Mouse (Mus musculus) c-Kit-negative CD71-positive TER-119-positive erythroid progenitor cells, embryonic 14.5 days (primary cell): ENCODE measurements around the gene Nmi.
"Not testable (repeated sequence)": the region's sequence is repeated elsewhere in the genome, so short reads cannot be mapped to it uniquely, and the experiment has no call there.

Experiments
- DNase-seq: peaks from one replicate; pipeline ENCODE4 v3.0.0-alpha.2; 2013; ENCODE audit warnings: low read depth, low spot score

Nmi gene

DNA sequence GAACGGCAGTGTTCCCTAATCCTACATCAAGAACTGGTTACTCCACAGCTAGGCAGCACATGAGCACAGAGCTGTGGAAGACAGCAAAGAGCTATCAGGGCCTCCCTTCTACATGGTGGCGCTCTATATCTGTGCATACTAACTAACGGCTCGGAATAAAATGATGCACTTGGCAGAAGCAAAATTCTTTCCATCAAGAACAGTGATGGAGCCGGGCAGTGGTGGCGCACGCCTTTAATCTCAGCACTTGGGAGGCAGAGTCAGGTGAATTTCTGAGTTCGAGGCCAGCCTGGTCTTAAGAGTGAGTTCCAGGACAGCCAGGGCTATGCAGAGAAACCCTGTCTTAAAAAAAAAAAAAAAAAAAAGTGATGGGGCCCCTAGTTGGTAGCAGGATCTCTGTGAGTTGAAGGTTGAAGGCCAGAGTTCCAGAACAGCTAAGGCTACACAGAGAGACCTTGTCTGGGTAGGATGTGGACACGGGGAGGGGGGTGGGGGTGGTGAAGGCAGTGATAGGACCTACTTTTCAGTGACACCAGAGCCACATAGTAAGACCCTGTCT, at the start of gene Nmi:
Gene Nmi, minus strand, starts transcription at position 85 of the 559 bp plus-strand sequence.
- DNase-seq = no peak

DNA sequence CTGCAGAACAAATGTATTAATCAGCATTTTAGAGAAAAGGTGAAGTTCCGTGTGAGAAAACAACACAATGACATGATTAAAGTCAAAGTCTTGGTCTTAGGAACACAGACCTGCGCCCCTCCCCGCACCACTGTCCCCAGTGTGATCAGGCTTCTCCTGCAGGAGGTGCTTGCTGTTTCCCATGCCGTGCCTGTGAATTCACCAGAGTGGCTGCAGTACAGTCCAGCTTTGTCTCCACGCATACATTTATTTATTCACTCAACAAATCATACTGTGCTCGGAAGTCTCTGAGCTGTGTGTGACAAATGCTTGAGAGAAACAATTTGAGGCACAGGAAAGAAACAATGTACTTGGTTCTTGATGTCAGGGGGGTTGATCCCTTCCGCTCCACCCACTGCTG, 43.1 kb upstream of the Nmi start:
- DNase-seq = no peak

DNA sequence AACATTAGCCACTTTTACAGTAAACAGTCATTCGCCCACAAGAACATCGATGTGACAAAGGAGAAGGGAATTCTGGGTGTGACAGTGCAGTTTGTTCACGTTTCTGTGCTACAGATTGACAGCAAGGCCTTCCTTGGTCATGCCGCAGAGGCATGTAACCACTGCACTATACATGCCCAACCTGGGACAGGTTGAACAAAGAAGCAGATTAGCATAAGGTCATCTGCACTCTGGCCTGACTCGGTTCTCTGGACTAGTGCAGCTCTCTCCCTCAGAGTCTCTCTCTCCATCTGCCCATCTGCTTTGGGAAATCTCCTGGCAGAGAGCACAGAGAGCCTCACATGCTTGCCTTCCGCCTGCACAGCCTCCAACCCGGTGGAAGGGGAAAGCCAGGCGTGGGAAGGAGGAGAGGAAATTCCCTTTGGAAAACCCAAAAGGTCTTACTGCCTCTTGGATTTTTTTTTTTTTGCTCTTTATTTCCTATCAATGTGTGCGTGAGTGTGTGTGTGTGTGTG, 40.1 kb upstream of the Nmi start:
- no peak for DNase-seq

DNA sequence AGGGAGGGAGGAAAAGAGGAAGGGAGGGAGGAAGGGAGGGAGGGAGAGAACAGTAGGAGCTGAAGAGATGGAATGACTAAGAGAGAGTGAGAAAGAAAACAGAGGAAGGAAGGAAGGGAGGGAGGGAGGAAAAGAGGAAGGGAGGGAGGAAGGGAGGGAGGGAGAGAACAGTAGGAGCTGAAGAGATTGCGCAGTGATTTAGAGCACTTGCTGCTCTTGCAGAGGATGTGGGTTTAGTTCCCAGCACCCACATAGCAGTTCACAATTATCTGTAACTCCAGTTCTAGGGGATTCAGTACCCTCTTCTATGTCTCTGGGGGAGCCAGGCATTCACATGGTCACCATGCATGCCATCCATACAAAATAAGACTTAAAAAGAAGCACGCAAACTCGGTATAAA, 38.5 kb upstream of the Nmi start:
- not testable (repeated sequence) for DNase-seq

DNA sequence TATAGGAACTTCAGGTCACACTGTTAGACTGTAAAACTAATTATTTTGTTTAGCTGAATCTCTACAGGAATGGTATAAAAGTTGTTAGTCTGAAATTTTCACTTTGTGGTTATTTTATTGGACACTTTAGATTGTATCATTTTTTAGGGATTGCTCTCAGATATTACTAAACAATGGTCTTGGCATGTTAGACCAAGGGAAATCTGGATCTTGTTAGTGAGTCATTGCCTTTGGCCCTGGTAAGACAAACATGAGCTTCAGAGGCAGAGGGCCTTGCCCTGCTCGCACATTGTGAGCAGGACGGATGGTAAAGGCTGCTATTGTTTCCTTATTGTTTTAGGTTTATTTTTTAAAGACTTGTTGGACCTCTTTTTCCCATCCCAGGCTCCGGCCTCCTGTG, 33.1 kb upstream of the Nmi start:
- no peak for DNase-seq

DNA sequence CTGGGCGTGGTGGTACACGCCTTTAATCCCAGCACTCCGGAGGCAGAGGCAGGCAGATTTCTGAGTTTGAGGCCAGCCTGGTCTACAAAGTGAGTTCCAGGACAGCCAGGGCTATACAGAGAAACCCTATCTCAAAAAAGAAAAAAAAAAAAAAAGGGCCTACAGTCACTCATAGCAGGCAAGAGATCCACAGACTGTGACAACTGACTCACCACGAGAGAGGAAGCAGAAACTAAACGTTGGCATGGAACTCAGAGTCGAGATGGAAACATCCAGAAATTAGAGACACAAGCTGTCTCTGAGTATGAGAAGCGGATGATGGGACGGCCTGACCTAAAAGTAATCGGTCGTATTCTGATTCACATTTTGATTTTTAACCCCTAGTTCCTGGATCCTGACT, 29.0 kb upstream of the Nmi start:
- not testable (repeated sequence) for DNase-seq

DNA sequence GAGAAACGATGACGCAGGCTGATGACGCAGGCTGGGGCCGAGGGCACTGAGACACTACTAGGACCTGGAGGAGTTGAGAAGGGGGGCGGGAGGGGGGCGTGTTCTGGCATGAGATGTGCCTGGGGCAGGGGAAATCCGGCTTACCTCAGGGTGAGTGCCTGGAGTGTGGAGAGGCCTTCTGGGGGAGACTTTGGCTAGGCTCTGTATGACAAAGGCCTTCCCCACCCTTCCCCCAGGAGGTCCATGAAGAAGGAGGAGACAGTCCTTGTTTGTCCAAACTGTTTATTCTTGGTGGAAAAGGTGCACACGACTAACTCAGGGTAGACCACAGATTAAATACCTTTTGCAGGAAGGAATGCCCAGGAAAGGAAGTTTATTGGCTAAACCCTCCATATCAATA, 28.2 kb upstream of the Nmi start:
- DNase-seq = no peak

DNA sequence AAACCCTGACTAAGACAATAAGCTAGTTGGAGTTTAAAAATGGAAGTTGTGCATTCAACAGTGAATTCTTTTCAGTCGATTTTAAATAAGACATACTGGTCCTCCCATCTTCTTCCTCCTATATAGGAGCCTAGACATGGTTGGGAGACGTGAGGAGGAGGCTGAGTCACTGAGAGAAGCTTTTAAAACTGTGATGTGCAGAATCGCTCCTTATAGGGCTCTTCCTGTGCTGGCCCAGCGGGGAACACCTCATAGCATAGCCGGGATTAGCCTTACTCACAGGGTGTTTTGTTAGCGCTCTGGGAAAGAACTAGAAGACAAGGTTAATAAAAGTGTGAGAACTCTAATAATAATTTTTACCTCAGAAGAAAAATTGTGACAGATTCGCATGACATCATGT, 26.7 kb upstream of the Nmi start:
- DNase-seq = no peak

DNA sequence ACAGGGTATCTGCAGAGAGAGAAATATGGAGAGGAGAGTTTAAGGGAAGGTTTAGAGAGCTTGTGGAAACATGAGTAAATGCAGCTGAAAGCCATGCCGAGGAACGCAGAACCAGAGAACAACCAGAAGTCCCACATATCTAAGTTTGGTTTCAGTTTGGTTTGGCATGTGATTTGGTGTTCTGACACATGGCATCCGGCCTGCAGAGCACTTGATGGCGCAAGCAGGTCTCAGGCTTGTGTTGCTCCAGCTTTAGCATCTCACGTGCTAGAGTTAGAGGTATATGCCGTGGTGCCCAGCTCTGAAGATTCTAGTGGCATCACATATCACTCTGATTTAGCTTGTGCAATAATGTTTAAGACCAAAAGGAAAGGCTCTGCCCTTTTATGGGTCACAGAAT, 18.2 kb upstream of the Nmi start:
- DNase-seq = no peak

DNA sequence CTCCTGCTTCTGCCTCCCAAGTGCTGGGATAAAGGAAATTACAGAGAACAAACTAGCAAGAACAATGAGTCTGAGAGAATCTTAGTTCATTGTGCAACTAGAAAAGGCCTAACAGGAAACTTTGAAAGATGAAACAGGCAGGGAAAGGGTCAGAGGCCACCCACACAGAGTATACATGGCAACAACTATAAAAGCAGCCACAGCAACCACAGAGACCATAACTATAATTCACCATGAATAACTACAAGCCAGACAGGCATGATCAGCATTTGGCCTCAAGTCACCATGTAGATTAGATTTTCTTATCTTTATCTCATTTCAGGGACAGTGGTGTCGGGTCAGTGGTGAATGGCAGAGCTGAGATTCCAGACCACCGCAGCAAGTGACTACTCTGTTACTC, 16.3 kb upstream of the Nmi start:
- DNase-seq = no peak

DNA sequence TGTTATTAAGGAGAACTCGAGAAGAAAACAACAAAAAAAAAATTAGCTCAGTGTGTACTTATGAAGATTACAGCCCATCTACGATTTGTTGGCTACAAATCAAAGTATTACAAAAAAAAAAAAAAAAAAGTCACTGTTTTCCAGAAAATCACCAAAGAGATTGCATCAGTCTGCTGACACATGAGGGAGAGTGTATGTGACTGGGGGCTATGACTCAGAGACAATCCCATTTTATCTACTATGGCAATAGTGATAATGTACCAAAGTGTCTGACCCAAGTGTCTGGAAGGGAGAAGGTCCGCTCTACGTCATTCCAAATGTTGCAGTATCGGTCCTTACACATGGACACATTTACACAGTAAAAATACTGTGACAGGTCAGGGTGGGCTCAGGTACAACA, 13.4 kb upstream of the Nmi start:
- no peak for DNase-seq

DNA sequence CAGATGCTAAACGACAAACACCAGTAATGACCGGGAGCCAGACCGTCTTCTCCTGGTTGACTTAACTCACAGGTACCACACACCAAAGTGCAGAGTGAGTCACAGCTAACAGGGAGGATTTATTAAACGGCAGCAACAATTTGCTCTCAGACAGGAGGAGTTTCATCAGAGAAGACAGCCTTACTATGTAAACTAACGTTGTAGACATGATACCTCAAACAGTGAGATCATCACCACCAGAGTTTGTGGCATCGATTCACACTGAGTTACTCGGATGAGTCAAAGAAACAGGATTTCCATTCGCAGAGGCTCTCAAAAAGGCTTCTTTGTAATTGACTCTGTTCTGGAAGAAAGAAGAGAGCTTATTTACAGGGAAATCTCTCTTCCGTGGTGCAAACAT, 12.9 kb upstream of the Nmi start:
- DNase-seq = no peak

DNA sequence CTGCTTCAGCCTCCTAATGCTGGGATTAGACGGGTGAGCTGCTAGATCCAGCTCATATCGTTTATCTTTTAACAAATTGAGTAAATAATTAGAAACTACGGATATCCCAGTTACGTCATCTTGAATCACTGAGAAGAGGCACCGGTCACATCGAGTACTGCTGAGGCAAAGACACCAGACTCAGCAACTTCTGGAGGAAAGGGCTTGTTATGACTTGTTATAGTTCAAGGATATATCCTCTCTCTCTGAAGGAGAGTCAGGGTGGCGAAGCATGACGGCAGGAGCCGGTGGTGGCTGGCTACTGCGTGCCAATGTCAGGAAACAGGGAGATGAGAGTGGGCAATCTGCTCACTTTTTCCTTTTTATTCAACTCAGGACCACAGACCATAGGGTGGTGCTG, 11.9 kb upstream of the Nmi start:
- DNase-seq = no peak

DNA sequence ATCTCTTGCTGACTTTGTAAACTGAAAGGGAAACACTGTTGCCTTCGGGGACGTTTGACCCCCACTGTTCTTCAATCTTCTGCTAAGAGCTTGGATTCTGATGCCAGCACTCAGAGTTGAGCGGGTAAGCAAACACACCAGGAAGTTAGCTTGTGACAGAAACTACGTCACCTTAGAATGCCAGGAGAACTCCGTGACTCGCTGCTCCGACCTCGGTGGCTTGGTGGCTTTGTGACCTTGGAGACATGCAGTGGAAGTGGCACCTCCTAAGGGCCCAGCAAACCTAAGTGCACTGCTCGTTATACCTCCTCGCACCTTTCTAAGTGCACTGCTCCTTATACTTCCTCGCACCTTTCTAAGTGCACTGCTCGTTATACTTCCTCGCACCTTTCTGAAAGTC, 9.0 kb upstream of the Nmi start:
- DNase-seq = no peak

DNA sequence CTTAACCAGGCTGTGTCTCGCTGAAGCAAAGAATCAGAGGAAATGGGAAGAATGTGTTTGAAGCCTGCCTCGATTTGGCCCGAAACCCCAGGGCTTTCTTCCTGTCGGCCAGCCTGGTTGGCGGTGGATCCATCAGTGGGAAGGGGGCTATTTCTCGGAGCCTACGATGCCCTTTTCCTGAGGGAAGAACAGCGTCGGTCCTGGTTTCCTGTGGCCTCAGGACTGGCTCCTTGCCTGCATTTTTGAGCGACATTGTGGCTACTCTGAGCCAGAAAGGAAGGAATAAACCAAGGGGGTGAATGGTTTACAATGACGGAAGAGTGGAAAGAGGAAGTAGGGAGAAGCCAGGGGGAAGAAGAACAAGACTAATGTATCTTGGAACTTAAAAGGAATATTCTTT, 8.3 kb upstream of the Nmi start:
- no peak for DNase-seq

DNA sequence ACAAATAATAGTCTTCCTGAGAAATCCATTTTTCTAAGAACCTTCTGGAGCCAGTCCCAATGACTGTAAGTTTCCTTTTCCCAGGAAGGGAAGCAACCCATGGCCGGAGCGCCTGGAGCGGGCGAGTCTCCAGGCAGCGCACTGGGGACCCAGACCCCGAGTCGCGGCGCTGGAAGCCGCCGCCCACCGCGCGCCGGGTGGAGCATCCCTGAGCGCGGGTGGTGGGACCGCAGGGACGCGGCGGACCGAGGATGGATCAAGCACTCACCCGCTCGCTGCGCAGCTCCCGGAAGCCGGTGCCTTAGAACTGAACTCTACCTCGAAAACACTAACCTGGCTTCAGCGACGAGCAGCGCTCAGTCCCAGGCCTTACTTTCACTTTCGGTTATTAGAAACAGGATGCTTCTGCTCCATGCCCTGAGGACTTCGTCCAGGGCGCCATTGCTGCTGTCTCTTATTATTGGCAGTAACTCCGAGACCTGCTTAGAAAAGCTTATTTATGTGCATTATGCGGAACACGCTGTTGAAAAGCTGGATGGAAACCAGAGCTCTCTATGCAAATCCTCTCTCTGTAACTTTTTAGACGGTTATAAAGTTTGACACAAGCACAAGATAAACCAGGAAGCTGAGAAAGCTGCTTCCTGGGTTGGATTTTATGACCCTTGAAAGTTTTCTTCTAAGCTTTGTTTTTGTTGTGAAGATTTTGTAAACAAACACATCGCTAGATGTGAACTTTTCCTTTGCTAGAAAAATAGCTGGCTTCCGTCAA, 469 bp downstream of the Nmi start:
- no peak for DNase-seq

DNA sequence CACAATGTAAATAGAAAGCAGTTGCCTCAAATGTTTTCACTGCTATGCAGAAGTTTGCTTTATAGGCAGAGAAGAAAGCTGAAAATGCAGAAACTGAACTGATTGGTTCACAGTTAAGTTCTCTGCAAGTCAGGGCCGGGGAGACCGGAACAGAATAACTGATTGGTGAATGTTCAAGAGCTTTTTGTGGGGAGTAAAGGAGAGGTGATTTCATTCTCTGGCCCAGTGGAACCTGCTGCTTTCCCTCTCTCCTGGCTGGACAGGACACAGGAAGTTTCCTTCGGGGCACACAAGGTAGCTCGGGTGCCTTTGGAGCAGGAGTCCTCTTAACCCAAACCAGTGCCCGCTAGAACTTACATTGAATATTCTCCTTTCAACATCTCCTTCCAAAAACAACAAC, 1.2 kb downstream of the Nmi start:
- no peak for DNase-seq

DNA sequence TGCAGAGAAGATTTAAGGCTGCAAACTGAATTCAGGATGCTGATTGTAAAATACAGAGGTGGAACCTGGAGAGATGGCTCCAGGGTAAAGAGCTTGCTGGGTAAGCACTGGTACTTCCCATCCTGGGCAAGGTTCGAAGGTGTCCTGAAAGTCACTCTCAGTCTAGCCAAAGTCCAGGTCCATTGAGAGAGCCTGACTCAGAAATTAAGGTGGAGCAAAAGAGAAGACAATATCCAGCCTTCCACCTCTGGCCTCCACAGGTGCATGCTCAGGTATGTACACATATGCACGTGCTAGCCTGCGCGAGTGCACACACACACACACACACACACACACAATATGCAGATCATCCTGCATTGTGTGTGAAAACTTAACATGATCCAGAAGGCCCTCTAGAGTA, 2.4 kb downstream of the Nmi start:
- DNase-seq = no peak

DNA sequence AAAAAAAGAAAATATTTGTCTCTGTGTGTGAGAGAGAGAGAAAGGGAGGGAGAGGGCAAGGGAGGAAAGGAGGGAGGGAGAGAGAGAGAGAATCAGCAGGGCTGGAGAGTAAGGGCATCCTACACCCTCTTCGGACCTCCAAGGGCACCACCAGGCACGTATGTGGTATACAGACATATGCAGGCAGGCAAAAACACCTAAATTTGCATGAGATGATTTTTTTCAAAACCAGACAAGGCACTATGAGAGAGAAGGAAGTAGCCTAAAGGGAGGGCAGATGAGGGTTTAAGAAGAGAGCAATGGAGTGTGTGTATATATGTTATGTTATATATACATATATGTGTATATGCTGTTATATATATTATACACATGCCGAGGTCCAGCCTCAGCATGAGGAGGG, 6.0 kb downstream of the Nmi start:
- DNase-seq = no peak

DNA sequence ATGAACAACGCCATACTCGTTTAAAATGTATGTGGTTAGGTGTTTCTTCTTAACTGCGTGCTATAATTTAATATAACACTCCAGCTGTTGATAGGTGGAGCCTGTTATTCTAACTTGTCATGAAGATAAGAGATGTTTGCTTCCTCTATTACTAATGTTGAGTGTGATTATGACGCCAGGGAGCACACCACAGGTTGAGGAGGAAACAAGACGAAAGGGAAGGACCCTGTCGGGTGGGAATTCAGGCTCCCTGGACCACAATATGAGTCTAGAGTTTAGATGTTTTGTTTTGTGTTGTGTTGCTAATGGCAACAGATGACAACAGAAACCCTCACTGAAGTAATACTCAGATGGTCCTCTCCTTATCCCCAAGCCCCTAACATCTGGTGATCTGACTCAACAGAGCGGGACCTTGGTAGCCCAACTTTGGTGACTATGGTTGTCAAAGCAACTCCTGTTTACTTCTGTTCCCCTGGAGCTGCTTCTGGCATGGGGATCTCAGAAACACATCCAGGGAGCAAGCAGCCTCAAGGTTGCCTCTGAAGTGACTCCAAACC, 19.6 kb downstream of the Nmi start:
- no peak for DNase-seq

DNA sequence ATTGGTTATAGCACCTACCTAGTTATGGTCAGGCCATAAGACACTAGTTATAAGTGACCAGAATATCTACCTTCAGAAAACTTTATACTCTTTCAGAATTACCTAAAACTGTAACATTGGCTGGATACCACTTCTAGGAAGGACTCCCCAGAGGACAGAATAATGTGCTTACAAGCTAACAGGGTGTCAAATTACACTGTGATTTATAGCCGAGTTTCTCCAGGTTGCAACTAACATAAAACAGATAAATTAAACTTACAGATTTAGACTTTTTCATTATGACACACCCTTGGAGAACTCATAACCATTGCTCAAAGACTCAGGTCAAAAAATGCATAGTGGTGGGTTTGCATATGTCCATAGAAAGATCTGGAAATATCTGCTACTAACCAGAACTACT, 22.4 kb downstream of the Nmi start:
- no peak for DNase-seq

DNA sequence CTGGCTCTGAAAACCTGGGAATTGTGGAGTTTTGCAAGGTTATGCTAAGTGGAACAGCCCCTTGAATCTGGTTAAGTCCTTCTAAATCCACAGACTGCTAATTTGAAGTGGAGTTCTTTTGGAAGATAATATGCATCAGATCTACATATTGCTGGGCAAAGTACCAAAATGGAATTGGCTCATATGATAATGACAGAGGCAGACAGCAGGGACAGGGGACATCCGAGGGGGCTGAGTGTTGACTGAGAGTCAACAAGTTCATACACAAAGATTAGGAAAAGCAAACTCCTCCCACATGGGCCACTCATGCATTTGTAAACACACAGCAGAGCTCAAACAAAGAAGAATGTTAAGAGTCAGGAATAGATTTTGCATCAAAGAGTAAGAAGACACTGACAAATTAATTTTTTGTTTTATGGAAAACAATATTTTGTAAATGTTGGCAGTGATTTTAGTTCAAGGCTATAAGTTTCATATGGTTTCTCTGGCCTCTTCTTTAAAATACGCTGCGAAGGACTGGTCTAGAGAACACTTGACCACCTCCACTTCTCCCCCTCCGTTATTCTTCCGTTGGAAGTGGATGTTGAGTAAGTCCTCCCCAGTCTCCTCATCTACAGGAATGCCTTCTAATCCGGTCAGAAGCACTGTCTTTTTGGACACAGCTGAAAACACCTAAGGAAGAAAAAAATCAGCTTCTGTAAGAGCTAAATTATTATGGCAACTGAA, 25.0 kb downstream of the Nmi start:
- no peak for DNase-seq

DNA sequence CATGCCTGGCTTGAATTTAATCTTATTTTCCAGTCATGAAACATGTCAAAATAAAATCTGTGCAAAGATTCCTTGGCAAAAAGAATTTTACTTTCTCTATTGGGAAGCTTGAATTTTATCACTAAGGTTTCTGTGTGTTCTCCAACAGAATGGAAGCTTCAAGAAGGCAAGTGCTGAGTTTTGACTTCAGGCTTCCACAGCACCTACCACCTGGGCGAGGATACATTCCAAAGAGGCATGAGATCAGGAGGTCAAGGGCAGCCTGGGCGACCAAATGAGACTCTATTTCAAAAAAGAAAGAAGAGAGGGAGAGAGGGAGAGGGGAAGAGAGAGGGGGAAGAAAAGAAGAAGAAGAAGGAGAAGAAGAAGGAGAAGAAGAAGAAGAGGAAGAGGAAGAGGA, 27.5 kb downstream of the Nmi start:
- no peak for DNase-seq
